Mouse (Mus musculus): ENCODE measurements around the gene Foxn1. TPM values are rescaled to one million over a fixed set of nuclear protein-coding genes. Genes with fewer than 3 reads are reported as not detected.

Foxn1 gene
- total and polyA plus RNA-seq, 2 experiments from 2014 or later: not detected

- no peaks in the 10 kb centered on the region for H3K27me3 ChIP-seq (ENCODE audit: control insufficient read depth, insufficient read depth, low read length)
- no peak for TF ChIP-seq CTCF (IDR thresholded peaks at IDR 0.05; ENCODE audit: low read depth)
- TF ChIP-seq EP300 (IDR thresholded peaks at IDR 0.05; ENCODE audit: low read depth): no peak
- no peak overlapping the region for H3K4me2 ChIP-seq (ENCODE audit: low read depth, low read length)
- H3K36me3 ChIP-seq (replicated peaks; ENCODE audit: control insufficient read depth, insufficient read depth, low read length): no peaks in the 10 kb centered on the region
- ATAC-seq (ENCODE audit: insufficient read depth, low read depth) (no peak), DNase-seq (ENCODE audit: low spot score) (no peak)
- no peaks in the 10 kb centered on the region for H3K4me1 ChIP-seq (ENCODE audit: control insufficient read depth, insufficient read depth)
- H3K9ac ChIP-seq (replicated peaks; ENCODE audit: low read depth, low read length): no peak overlapping the region
- H3K9me3 ChIP-seq (replicated peaks; ENCODE audit: control insufficient read depth, low read length): no peaks in the 10 kb centered on the region
- 54% methylated on average over 7 of the region's 7 CpGs for WGBS
- H3K4me3 ChIP-seq (ENCODE audit: low read depth, low read length): no peak overlapping the region
- no peak overlapping the region for H3K27ac ChIP-seq (ENCODE audit: low read depth)
These were observed 13.7 kb downstream of the Foxn1 start for GRCm38 (mm10) chr11:78372610-78373009.

GRCm38 (mm10) chr11:78372166-78372565, 14.2 kb downstream of the Foxn1 start:
- Histone ChIP-seq H3K27ac (ENCODE audit: low read depth) (no peak overlapping the region), H3K27me3 (ENCODE audit: control insufficient read depth, insufficient read depth, low read length) (no peaks in the 10 kb centered on the region), H3K4me3 (ENCODE audit: low read depth, low read length) (no peak overlapping the region), H3K4me2 (ENCODE audit: low read depth, low read length) (no peak overlapping the region), H3K9me3 (replicated peaks; ENCODE audit: control insufficient read depth, low read length) (no peaks in the 10 kb centered on the region), H3K4me1 (ENCODE audit: control insufficient read depth, insufficient read depth) (no peaks in the 10 kb centered on the region), H3K36me3 (replicated peaks; ENCODE audit: control insufficient read depth, insufficient read depth, low read length) (no peaks in the 10 kb centered on the region), H3K9ac (replicated peaks; ENCODE audit: low read depth, low read length) (no peak overlapping the region)
- no peak for ATAC-seq (ENCODE audit: insufficient read depth, low read depth)
- DNase-seq (ENCODE audit: low spot score): no peak
- no peak for TF ChIP-seq EP300 (IDR thresholded peaks at IDR 0.05; ENCODE audit: low read depth)
- TF ChIP-seq CTCF (IDR thresholded peaks at IDR 0.05; ENCODE audit: low read depth): no peak
- 62% methylated on average over 3 of the region's 3 CpGs for WGBS

- Histone ChIP-seq H3K36me3 (replicated peaks; ENCODE audit: control insufficient read depth, insufficient read depth, low read length) (no peaks in the 10 kb centered on the region), H3K9me3 (replicated peaks; ENCODE audit: control insufficient read depth, low read length) (no peaks in the 10 kb centered on the region), H3K4me3 (ENCODE audit: low read depth, low read length) (no peak overlapping the region), H3K27ac (ENCODE audit: low read depth) (no peak overlapping the region), H3K9ac (replicated peaks; ENCODE audit: low read depth, low read length) (no peak overlapping the region), H3K4me1 (ENCODE audit: control insufficient read depth, insufficient read depth) (no peaks in the 10 kb centered on the region), H3K27me3 (ENCODE audit: control insufficient read depth, insufficient read depth, low read length) (0 out of 2 replicates have a peak, but pooled peaks cover 2% of the 10 kb centered on the region), H3K4me2 (ENCODE audit: low read depth, low read length) (no peak overlapping the region)
- DNase-seq (ENCODE audit: low spot score) (no peak), ATAC-seq (ENCODE audit: insufficient read depth, low read depth) (no peak)
- 87% methylated on average over 11 of the region's 11 CpGs for WGBS
- no peak for TF ChIP-seq EP300 (IDR thresholded peaks at IDR 0.05; ENCODE audit: low read depth)
- TF ChIP-seq CTCF (IDR thresholded peaks at IDR 0.05; ENCODE audit: low read depth): no peak
These were observed 14.6 kb downstream of the Foxn1 start for GRCm38 (mm10) chr11:78371711-78372110.

GRCm38 (mm10) chr11:78370389-78370788, 16.0 kb downstream of the Foxn1 start:
- Histone ChIP-seq H3K4me2 (ENCODE audit: low read depth, low read length) (no peak overlapping the region), H3K36me3 (replicated peaks; ENCODE audit: control insufficient read depth, insufficient read depth, low read length) (no peaks in the 10 kb centered on the region), H3K27ac (ENCODE audit: low read depth) (no peak overlapping the region), H3K9ac (replicated peaks; ENCODE audit: low read depth, low read length) (no peak overlapping the region), H3K4me3 (ENCODE audit: low read depth, low read length) (no peak overlapping the region), H3K9me3 (replicated peaks; ENCODE audit: control insufficient read depth, low read length) (no peaks in the 10 kb centered on the region), H3K27me3 (ENCODE audit: control insufficient read depth, insufficient read depth, low read length) (0 out of 2 replicates have a peak, but pooled peaks cover 6% of the 10 kb centered on the region), H3K4me1 (ENCODE audit: control insufficient read depth, insufficient read depth) (no peaks in the 10 kb centered on the region)
- no peak for DNase-seq (ENCODE audit: low spot score)
- 40% methylated on average over 1 of the region's 1 CpGs for WGBS
- no peak for ATAC-seq (ENCODE audit: insufficient read depth, low read depth)
- TF ChIP-seq EP300 (IDR thresholded peaks at IDR 0.05; ENCODE audit: low read depth) (no peak), CTCF (IDR thresholded peaks at IDR 0.05; ENCODE audit: low read depth) (no peak)

- no peak overlapping the region for H3K4me3 ChIP-seq (ENCODE audit: low read depth, low read length)
- no peak overlapping the region for H3K27ac ChIP-seq (ENCODE audit: low read depth)
- TF ChIP-seq EP300 (IDR thresholded peaks at IDR 0.05; ENCODE audit: low read depth): no peak
- no peak for TF ChIP-seq CTCF (IDR thresholded peaks at IDR 0.05; ENCODE audit: low read depth)
- no peaks in the 10 kb centered on the region for H3K4me1 ChIP-seq (ENCODE audit: control insufficient read depth, insufficient read depth)
- H3K27me3 ChIP-seq (ENCODE audit: control insufficient read depth, insufficient read depth, low read length): 0 out of 2 replicates have a peak, but pooled peaks cover 10% of the 10 kb centered on the region
- 86% methylated on average over 15 of the region's 15 CpGs for WGBS
- no peak overlapping the region for H3K9ac ChIP-seq (replicated peaks; ENCODE audit: low read depth, low read length)
- no peaks in the 10 kb centered on the region for H3K36me3 ChIP-seq (replicated peaks; ENCODE audit: control insufficient read depth, insufficient read depth, low read length)
- ATAC-seq (ENCODE audit: insufficient read depth, low read depth): no peak
- no peaks in the 10 kb centered on the region for H3K9me3 ChIP-seq (replicated peaks; ENCODE audit: control insufficient read depth, low read length)
- no peak for DNase-seq (ENCODE audit: low spot score)
- no peak overlapping the region for H3K4me2 ChIP-seq (ENCODE audit: low read depth, low read length)
These were observed 18.7 kb downstream of the Foxn1 start for GRCm38 (mm10) chr11:78367456-78368225.
